Mouse (Mus musculus) heart, postnatal 0 days (tissue): ENCODE data around the gene Olfr97.

Experiments used
- CTCF ChIP-seq: IDR thresholded peaks from 2 replicates; pipeline ENCODE4 v1.5.1; 2016; ENCODE audit warnings: antibody characterized with exemption, control low read depth, low read depth
- EP300 ChIP-seq: IDR thresholded peaks from 2 replicates; pipeline ENCODE4 v1.6.1; 2016; ENCODE audit warnings: antibody characterized with exemption, low read depth

DNA sequence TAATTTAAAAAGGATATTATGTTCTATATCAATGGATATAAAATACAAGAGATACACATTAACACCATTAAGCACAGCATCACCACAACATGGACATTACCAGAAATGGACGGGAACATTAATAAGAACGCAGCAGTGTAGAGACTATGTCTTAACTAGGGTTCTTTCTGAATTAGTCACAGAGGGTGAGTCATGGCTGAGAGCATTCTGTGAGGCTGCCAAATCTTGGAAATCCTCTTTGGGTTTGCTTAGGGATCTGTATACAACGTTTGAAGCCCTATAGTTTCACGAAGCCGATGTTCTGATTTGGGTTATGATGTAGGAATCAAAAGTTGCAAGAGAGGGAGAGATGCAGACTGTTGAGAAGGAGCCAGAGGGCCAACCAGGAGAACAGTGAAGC, 42.3 kb downstream of the Olfr97 start:
- no peak for TF ChIP-seq CTCF
- no peak for TF ChIP-seq EP300
